Mouse (Mus musculus) cerebellum, postnatal 4 days (tissue): ENCODE measurements at regions not wholly inside any gene's neighbourhood (a gene's known extent, or its start where the extent isn't known, plus 50 kb on each side); places are given as distances from the start of the nearest gene placed in this dataset.

Experiments used
- DNase-seq, 2 experiments: peaks; one replicate each; pipeline ENCODE4 v3.0.0; 2022; ENCODE audit warnings: low spot score in 2 of 2, mixed read lengths in 1 of 2

DNA sequence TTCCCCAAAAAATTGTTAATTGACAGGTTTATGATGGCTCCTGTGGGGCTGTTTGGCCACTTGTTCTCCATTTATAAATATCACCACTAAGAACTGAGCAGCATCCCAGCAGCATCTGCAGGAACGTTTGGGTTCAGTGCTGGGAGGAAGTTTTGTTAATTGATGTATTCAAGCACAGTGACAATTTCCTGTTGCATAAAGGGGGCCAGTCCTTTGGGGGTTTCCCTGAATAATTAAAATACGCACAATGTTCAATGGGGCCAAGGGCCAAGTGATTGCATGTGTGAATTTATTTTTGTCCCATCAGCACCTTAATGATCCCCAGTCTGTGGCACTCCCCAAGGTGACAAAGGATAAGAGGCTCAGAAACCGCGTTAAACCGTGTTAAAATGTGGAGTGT is 1272.6 kb upstream of the A1bg start:
- no peak for DNase-seq

DNA sequence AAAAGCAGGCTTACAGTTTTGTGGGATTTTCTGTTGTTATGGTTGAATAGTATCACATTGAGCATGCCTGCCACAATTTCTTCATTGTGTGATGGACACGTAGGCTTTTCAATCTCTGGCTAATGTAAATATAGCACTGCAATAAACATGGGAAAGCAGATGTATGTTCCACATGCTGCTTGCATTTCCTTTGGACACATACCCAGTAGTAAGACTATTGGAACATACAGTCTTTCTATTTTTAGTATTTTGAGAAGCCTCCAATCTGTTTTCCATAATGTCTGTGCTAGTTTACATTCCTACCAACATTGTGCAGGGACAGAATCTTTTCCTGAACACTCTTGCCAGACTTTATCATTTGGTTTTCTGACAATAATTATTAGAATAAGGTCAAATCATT is 1269.9 kb upstream of the A1bg start:
- DNase-seq = no peak

DNA sequence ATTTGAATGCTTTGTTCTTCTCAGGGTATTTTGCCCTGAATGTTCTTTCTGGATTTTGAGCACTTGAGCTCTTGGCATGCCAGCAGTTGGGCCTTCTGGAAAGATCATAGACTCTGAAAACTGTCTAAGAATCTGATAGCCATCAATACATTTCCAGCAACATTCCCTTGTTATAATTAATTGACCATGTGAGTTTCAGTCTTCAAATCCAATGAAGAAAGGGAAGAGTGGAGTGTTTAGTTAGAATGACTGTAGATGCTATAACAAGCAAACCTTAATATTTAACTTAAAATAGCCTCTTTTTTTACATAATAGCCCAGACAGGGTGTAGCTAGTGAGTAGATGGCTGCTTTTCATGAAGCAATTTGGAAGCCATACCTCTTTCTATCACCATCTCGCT is 1268.8 kb upstream of the A1bg start:
- DNase-seq = no peak

DNA sequence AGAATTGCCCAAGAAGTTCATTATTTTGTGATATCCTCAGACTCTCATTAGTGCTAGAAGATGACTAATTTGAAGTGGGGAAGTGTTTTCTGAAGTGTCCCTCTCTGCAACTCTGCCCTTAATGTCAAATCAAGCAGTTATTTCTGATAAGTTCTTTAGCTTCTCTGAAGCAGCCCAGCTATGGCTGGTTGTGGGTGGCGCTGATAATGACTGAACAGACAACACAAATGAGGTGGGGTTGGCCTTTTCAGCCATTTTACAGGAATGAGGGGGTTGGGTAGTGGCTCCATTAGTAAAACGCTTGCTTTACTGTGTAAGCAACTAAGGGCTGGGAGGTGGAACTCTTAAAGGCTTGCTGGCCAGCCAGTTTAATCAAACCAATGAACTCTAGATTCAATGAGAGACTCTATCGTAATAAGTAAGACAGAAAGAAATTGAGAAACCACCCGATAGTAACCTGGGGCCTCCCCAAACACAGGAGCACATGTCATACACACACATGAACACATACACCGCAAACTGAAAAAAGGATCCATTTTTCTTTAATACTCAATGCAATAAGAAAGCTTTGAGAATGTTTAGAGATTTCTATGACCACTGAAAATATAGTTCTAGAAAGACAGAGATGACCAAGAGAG is 1268.3 kb upstream of the A1bg start:
- no peak for DNase-seq

DNA sequence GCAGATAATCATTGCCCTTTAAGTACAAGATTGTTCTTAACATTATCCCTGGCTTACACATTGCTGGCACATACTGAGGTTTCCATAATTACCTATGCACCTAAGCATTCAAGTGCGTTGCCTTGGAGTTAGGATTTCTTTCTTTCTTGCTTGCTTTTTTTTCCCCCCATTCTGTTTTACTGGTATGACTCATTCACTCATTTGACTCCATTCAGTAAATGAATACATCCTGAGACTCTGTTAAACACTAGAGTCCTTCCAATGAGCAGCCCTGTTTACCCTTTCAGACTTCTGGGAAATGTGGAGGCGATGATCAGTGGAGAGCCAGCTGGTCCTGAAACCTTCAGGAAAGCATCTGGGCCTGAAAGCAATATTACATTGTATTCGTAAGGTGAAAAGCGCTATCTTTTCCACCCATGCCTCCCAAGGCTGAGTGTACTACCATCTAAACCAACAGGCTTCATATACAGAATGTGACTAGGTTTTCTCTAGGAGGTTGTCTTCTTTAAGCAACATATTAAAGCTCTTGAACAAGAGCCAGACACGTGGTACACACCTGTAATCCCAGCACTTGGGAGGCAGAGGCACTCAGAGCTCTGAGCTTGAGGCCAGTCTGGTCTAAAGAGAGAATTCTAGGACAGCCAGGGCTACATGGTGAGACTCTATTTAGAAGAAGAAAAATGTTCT is 1267.6 kb upstream of the A1bg start:
- DNase-seq = no peak

DNA sequence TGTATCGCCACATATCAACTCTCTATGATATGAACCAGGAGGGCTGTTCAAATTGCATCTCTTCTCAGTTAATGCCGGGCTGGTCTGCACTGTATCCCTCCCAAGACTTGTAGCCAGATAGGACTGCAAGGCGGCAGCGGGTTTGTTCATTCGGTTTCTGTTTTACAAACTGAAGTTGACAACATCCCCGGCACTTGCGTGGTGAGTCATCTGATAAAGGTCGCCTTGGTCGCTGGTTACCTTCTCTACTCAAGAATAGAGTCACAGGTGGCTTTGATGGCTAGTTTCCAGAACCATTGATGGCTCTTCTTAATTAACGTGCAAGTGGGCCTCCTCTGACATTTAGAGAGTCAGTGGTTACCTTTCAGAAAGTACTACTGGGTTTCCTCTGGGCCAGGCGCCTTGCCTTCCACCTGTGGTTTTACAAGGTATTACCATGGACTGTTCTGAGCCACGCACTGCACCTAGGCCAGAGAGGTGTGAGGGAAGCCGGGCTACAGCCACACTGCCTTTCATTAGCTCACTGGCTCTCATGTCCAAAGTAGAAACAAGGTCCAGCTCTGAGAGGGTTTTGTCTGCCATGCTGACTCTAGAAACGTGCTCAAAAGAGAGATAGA is 1266.9 kb upstream of the A1bg start:
- DNase-seq = no peak

DNA sequence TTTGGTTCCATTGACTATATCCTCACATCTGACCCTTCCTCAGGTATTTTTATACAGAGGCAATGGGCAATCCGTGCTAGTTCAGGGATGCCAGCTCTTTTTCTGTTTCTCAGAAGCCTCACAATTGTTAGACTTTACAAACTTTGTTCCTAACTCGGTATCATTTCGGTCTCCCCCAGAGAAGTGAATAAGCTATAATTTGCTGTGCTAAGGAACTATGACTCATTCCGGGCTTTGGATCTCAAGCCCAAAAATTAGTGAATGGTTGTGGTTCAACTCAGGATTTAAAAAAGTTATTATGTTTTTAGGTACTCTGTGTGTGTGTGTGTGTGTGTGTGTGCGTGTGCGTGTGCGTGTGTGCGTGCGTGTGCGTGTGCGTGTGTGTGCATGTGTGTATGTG is 1263.7 kb upstream of the A1bg start:
- DNase-seq = no peak

DNA sequence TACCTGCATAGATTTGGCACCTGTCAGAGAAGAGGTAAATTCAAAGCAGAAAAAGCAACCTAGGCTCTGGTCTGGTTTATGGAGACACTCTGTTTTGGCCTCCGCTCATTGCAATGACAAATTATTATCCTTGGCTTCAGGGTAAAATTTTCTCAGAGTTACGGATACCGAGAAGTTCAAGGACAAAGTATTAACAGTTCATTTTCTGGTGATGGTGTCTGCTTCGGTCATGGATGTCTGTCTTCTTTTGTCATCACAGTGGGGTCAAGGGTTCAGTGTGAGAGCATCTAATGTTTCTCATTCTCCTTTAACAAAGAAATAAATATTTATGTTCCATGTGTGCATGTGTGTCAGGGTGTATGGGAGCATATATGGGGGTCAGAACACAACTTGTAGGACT is 1261.0 kb upstream of the A1bg start:
- DNase-seq = no peak

DNA sequence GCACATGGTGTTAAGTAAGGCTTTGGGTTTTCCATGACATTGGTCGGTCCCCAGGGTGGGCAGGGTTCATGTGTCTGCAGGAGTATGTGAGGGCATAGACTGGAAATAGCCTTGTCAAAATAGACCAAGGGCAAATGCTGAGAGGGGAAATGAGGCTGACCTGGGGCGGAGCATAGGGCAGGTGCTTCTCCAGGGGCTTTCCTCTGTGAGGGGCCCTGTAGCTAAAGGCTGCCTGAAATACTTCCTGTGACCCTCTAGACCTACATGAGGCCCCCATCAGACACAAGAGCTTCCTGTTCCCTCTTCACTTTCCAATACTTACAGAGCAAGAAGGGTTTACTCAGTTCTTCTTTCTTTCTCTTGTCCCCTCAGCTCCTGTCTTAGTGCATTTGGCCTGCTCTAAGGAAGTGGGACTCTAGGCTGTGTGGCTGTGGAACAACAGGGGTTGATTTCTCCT is 1258.7 kb upstream of the A1bg start:
- DNase-seq = no peak

DNA sequence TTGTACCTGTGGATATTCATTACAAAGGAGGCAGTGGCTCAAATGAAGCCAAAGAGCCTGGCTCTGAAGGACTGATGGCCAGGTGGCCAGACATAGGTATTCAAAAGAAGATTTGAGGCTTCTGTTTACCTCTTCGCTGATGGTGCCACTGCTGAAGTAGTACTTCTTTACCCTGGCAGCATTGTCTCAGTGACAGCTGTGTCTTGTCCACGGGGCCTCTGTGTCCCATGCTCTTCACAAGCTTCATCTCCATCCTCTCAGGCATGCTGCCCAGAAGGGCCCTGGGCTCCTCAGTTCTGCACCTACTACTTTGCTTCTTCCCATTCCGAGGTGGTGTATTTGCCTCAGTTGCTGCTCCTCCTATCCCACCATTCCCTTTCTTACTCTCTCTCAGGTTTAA is 1257.9 kb upstream of the A1bg start:
- no peak for DNase-seq

DNA sequence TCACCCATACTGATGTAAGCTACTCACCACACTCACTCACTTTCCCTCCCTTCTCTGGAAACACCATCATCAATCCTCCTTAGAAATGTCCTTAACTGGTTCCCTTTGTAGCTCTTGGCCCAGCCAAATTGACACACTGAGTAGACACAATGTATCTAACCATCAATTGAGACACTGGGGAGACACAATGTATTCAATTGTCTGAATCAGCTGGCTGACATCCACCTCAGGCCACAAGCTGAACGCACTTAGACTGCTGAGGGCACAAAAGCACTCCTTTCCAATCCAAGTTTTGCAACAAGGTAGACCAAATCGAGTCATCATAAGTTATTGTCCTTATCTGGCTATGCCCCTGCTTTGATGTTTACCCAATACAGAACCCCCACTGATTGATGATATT is 1257.0 kb upstream of the A1bg start:
- DNase-seq = no peak

DNA sequence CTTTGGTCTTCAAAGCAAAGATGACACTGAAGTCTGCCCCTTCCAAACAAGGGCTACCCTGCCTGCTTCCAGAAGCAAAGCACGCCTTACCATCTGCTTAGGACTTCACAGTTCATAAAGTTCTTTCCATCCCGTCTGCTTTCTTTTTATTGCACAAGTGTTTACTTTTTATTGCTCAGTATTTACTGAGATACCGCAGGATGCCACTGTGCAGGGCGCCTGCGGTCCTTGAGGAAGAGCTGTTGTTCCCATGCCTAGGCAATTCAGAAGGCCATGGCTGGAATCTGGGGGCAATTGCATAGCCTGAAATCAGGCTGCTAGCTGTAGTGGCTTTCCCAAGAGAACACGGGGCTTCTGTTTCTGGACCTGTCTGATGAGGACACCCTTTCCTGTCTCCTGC is 1255.8 kb upstream of the A1bg start:
- no peak for DNase-seq

DNA sequence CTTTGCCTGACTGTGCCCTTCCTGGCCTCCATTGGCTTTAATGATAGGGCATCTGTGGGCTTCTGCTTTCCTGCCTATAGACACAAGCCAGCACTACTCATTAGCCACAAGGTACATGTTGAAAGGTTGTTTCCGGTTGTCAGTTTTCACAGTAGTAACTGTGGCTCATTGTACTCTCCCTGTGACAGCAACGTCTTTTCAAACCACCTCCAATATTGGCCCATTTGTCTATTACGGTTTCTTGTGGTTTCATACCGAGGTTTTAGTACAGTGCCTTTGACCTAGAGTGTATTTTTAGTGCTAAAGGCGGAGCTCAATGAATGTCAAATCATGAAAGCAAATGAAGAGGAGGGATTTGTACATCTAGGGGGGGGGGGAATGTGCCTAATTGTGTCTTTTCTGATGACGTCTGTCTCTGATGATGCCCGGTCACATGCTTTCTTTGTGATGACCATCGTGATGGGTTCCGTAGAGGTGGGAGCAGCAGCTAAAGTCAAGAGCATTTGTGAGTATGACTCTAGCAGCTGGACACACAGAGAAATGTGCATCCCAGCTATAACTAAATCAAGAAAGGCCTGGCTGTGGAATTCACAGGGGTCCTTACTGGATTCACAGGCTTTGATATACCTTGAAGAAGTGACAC is 1255.1 kb upstream of the A1bg start:
- DNase-seq = no peak

DNA sequence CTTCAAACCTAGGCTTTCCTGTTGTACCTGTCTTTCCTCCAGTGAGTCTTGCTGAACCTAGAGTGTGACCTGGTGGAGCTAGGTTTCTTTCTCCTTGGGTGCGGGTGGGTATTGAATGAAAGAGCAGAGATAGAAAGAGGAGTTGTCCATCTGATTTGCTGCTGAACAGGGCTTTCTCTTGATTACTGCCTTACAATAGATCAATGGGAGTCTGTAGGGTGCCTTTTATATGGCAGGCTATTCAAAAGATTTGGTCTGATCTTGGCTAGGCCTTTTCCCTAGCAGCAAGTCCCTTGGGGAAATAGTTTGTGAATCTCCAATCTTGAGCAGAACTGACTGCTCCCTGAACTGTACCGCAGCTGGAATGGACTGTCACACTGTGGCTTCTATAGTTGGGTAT is 1253.3 kb upstream of the A1bg start:
- no peak for DNase-seq

DNA sequence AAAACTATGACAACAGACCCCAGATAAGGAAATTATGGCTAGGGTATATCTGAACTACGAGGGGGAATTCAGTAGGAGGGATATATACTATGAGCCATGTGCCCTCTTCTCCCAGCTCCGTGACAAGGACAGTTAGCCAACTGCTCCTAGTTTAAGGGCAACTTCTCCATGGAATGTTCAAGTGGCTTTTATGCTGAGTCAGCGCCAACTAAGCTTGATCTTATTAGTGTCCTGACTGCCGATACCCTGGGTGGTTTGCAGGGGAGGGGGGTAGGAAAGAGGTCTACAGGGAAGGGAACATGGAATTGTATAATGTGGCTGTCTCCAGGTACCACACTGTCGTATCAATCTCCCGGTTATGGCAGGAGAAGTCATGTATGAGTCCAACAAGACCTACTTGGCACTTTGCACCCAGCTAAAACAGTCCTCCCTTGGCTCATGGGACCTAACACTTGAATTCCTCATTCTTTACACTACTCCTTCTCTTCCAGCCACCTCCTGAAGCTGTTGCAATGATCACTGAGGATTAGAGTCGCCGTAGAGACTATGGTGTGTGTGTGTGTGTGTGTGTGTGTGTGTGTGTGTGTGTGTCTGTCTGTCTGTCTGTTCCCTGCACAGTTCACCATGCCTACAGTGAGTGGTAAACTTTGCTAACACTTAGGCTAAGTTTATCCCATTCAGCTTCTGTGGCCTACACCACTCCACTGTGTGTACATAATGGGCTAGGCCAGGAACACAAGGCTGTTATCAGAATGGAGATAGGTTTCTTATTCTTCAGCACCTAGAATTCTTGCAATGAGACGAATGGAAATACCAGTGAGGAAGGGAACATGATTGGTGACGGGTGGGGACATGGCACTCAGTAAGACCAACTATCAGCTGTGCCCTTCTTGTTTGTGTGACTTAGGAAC is 1251.1 kb upstream of the A1bg start:
- DNase-seq = no peak

DNA sequence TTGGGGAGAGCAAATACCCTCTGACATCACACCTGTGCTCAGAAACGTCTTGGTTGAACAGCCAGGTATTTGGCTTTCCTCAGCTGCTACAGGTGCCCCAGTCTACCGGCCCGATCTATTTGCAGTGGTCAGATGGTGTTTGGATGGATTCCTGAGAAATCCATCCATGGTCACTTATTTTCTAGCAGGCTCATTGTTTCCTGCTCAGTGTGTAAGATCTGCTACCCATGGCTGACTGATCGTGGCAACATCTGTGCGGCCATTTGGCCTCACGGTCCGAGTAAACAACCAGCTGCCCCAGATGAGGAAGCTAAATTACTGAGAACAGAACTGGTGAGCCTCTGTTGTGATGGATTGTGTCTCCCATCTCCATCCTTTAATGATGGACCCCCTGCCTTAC is 1248.8 kb upstream of the A1bg start:
- no peak for DNase-seq

DNA sequence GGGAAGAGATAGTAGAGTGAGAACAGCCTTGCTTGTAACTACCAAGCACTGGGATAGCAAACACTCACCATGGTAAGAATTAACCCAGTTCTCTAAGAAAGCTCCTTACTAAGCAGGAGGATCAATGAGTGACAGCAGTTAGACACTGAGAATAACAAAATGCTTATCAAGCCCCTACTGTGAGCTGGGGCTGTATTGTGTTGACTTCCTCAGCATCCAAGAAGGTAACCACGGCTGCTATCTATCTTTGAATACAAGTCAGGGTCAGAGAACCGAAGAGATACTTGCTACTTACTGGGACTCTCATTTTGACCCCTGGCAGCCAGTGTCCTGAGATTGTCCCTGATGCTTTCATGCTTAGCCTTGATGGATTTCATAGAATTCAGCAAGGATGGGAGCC is 1248.4 kb upstream of the A1bg start:
- DNase-seq = no peak

DNA sequence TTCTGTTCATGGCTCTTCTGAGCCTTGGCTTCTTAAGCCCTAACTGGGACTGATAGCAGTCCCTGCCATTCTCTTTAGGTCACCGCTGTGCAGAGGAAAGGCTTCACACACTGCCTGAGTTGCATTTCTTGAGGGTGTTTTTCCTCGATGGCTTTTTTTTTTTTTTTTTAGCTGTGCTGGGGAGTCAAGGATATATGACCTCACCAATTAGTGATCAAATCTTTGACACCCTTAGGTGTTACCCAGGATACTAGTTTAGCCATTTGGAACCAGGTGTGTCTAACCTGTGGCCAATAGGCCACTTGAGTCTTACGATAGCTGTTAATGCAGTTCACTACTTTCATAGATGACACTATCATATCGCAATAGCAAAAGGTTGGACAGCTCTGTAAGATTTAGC is 1247.5 kb upstream of the A1bg start:
- no peak for DNase-seq

DNA sequence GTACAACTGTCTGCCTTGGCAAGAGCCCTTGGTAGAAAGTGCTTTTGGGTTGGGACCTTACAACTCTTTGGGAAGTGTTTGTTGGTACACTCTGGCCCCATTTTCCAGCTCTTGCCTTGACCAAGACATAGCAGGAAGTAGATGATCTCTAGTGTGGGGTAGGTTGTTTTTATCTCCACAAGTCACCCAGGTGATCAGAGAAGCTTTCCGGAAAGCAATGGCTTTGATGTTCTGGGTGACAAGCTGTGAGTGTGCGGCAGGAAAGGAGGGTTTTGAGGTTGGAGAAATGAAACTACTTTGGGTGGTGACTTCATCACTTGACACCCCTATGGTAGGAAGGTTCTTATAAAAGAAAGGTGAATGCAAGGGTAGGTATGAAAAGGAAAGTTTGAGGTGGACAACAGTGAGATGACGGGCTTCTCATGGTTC is 1246.8 kb upstream of the A1bg start:
- no peak for DNase-seq

DNA sequence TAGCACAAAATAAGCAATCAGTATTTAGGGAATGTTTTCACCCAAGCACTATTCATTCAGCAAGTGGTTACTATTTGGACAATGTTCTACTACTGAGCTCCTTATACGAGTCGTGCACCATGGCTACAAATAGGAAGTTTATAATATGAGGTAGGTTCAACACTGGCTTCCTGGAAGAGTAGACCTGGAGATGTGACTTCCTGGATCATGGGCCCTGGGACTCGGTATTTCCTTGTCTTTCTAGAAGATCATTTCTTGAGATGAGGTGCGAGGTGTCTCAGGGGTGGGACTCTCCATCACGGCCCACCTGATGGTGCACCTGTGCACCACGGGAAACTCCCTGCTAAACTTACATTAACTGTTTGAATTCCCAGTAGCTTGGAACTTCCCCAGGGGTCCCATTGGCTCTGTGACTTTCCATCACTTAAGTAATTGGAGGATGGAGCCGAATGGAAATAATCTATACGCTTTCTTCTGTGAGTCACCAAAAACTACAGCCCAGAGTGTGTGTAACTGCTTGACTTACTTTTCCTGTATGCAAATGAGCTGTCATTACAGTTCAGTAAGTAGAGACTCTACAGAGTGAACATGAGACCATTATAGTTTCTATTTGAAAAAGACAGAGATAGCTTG is 1246.3 kb upstream of the A1bg start:
- no peak for DNase-seq

DNA sequence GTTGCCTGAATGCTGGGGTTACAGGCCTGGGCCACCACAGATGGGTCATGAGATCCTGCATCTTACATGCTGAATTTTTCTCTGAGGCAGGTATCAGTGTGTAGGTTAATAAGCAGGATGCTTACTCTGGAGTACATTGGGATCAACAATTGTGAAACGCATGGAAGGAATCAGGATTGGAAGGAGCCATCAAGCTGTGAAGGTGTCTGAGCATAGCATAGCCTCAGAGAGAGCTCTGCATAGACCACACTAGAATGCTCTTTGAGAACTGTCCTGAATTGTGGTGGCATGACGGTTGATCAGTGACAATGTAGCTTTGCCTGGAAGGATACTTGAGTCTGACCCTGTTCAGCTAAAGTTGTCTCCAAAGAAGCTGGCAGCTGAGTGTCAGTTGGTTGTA is 1245.7 kb upstream of the A1bg start:
- DNase-seq = no peak
